Mouse (Mus musculus) R1 (cell line): ENCODE data around the gene Itga7.
A peak's percentile ranks its signal among the peaks of the same experiment; 100 is the strongest.

Experiments used
- DNase-seq: peaks from one replicate; pipeline ENCODE4 v3.0.0-alpha.2; 2018; ENCODE audit warnings: low read depth, low spot score

The Itga7 gene

DNA sequence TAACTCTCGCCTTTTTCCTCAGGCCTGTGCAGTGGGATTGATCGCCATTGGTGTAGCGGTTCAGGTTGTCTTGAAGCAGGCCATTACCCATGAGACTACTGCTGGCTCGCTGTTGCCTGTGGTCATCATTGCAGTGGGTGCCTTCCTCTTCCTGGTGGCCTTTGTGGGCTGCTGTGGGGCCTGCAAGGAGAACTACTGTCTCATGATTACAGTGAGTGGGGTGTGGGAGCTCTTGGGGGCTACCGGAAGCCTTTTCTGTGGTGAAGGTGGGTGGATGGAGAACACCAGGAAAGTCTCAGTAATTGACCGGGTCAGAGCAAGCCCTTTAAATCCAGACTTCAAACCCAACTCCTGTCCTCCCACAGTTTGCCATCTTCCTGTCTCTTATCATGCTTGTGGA is 22.2 kb upstream of the Itga7 start:
- DNase-seq: no peak

DNA sequence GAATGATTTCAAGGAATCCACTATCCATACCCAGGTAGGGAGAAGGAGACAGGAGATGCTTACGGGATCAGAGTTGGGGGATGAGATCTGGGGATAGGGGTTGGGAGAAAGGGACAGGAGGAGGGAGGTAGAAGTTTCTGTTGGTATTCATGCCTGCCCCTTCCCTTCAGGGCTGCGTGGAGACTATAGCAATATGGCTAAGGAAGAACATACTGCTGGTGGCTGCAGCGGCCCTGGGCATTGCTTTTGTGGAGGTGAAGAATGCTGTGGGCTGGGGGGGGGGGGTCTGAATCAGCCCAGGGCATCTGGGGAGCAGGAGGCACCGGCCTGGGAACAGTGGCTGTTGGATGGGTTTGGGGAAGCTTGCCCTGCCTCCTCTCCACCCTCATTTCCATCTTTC is 21.4 kb upstream of the Itga7 start:
- no peak for DNase-seq

DNA sequence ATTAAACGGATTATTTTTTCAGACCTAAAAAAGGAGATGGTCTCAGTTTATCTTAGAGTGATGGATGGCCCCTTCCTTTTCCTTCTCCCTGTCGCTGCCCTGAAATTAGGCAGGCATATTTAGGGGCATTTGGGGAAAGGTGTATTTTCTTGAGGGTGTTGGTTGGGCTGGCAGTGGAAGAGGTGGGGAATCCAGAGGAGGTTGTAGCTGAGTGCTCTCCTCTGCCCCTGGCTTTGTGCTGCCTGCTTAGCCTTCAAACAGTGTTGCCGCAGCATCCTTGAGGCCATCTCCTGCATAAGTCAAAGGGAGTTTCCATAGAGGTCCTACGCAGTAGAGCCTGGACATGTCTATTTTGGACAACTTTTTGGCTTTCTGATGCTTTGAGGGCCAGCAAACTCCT is 20.8 kb upstream of the Itga7 start:
- DNase-seq: no peak

DNA sequence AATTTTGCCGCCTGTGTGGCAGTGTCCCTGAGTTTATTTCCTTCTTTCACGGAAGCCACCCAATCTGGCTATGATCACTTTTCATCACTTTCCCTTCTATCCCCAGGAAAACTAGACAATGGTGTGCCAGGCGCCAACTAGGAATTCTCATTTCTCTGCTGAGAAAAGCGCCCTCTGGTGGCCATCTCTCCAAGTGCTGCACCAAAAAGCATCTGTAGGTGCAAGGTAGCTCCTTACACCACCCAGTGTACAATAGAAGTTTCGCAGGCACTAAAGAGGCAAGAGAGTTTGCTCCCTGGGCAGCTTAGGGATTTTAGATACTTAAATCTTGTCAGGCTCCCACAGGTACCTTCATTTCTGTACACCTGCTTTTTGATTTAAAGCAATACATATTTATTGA is 20.4 kb upstream of the Itga7 start:
- peak; percentile 94 for DNase-seq

DNA sequence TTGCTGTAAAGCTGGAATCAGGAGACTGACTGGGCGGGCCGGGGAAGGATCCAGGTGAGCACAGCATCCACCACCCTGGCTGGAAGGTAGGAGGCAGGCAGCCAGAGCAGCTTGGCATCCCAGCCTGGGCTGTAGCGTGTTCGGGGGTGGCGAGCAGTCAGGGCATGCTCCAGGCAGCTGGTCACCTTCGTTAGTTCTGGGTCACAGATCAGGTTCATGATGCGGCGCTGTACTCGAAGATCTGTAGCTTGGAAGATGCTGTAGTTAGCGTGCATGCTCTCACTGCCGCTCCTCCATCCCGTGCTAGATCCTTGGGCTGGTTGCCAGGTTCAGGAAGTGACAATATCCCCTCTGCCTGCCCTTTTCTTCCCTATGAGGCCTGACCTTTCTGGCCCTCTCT is 19.9 kb upstream of the Itga7 start:
- no peak for DNase-seq

DNA sequence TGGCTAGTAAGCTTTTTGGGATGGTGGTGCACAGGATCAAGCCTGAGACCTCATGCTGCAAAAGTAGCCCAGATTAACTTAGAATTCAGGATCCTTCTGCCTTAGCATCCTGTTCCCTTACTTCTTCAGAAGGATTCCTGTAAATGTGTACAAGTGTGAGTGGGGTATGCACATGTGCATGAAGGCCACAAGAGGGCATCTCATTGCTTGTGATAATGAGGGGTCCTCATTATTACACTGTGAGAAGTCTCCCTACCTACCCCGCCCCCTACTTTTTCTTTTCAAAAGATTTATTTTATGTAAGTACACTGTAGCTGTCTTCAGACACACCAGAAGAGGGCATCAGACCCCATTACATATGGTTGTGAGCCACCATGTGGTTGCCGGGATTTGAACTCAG is 18.1 kb upstream of the Itga7 start:
- no peak for DNase-seq

DNA sequence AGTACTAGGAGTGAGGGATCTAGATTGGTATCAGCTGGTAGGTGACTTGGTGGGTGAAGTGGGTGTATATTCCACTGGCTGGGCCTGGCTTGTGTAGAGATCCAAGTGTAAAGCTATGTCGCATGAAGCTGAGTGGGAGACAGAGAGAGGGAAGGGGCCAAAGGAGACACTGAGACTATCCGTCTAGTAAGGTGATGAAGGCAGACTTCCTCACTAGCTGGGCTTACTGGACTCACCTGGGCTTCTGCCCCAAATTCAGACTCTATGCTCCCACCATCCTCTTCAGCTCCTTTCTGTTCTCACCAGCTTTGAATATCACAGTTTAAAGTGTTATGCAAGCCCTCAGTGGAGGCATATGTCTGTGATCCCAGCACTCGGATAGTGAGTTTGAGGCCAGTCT is 17.0 kb upstream of the Itga7 start:
- no peak for DNase-seq

DNA sequence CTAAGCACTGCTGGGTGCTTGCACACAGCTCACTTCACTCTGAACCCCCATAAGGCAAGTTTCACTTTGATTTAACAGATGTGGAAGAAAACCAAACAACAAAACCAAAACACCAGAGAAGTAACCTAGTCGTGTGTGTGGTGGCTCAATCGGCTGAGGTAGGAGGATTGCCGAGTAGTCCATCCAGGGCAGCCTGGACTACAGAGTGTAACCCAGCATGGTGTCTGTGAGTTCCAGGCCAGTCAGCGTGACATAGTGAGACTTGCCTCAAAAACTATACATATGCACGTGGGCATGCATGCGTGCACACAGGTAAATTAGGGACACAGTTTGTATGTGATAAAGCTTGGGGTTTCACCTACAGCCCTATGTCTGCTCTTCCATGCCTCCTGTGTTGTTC is 16.2 kb upstream of the Itga7 start:
- DNase-seq: no peak

DNA sequence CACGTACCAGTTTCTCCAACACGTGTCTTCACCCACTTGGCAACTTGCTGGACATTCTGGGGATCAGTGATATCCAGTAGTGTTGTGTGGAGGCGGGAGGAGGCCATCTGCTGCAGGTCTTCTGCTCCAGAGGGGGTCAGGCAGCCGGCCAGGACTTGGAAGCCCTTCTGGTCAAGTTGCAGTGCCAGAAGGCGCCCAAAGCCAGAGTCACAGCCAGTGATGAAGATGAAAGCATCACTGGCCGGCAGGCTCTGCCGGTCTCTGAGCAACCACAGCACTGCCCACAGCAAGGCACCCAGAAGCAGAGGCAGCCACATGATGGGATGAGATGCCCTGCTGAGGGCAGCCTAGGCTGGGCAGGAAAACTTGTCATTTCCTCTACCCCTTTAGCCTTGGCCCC is 15.4 kb upstream of the Itga7 start:
- DNase-seq: no peak

DNA sequence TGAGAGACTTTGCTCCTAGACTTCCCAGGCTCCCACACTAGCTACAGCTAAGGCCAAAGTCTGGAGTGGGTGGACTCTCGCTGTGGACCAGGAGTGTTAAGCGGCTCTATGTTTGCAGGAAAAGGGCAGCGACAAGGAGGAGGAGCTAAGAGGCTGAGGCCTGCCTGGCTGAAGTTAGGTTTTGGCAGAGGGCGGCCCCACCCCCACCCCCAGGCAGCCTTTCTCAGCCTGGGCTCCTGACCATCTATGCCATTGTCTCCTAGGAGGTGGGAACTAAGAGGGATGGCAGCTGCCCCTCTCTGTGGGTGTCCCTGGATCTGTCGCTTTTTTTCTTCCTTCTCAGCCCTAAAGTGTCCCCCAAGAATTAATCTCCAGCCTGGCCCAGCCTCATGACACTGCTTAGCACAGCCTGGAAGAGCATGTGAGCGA is 14.4 kb upstream of the Itga7 start:
- DNase-seq: no peak

DNA sequence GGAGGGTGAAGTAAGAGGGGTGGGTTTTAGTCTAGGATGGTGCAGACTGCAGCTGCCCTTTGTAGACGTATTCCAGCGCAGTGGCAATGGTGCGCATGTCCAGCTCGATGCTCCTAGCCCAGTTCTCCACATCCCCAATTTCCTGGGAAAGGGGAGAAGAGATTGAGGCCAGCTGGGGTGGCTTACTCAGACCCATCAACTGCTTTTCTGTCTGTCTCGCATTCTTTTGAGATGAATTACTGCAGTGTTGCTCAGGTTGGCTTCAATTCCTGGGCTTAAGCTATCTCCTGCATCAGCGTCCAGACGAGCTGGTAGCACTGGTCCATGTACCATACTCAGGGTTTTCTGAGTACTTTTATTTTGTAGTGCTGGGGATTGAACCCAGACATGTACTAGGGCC is 13.7 kb upstream of the Itga7 start:
- no peak for DNase-seq

DNA sequence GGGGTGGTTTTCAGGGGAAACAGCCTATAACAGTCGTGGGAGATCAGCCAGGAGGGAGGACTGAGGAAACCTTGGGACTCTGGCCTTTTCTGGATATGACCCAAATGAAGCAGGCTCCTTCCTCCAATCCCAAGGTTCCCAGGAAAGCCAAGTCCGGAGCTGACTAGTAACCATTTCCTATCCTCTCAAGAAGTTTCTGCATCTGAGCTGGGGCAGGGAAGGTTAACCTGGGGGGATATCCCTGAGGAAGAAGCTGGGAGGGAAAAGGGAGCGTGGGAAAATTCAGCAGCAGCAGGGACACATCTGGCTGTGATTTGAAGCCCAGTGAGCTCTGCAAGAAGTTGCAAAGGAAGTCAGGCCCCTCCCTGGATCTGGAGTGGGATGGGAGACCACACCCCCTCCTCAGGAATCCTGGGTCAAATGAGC is 12.9 kb upstream of the Itga7 start:
- DNase-seq: peak; percentile 69

DNA sequence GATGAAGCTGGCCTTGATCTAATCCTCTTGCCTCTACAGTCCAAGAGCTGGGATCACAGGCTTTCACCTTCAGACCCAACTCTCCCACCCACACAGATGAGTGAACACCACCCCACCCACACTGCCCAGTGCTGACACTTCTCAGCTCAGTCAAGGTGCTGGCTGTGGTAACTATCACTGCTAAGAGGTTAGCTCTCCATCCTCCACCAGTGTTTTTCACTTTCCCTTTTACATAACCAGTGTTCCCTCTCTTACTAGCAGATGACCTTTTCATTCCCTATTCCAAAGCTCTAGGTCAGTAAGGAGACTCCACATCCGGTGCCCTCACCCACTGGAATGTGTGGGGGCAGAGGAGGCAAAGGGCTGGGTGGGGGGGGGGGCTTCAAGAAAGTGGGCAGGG is 12.4 kb upstream of the Itga7 start:
- no peak for DNase-seq

DNA sequence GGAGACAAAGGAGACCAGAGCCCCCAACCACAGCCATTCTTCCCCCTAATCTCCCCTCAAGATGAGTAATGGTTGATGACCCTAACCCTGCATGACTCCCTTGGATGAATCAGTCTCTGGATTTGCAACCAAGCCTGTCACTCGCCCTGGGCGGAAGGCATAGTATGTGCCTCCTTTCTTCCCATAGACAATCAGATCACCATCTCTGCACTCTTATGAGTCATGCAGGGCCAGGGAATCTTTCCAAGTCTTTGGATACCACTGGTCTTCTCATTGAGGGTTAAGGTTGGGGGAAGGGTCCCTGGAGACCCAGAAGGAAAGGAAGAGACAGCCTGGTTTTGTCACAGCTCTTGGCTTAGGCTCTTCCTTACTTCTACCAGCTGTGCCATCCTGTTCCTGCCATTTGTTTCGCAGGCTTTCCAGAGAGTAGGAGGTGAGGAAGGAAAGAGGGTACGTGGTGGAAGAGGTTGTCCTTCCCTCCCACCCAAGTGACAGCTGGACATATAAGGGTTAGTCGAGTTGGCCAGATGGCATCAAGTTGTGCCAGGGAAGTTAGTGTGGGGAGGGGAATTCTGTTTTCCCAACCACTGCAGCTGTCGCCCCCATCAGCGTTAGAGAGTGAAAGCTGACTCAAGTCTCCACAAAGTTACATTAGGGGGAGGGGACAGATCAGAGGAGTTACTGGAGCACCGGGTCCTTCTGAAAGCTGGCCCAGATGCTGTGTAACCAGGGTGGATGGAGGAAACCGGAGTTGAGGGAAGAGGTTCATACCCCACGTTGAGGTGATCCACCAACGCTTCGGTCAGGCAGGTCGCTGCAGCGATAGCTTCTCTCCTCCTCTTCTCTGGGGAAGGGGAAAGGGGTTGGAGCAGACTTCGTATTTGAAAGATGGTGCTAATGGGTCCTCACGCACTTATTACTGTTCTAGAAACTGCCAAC is 11.5 kb upstream of the Itga7 start:
- no peak for DNase-seq

DNA sequence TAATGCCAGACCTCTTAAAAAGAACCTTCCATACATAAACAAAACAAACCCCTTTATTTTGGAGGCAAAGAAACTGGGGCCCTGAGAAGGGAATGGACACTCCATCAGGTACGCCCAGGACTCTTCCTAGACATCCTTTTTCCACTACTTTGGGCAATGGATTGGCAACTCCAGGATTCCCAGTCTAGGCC is 10.9 kb upstream of the Itga7 start, which contains the start of gene Rdh5:
Rdh5 (minus strand) TSS at position 67 of the 191 bp plus-strand sequence.
- DNase-seq: no peak

DNA sequence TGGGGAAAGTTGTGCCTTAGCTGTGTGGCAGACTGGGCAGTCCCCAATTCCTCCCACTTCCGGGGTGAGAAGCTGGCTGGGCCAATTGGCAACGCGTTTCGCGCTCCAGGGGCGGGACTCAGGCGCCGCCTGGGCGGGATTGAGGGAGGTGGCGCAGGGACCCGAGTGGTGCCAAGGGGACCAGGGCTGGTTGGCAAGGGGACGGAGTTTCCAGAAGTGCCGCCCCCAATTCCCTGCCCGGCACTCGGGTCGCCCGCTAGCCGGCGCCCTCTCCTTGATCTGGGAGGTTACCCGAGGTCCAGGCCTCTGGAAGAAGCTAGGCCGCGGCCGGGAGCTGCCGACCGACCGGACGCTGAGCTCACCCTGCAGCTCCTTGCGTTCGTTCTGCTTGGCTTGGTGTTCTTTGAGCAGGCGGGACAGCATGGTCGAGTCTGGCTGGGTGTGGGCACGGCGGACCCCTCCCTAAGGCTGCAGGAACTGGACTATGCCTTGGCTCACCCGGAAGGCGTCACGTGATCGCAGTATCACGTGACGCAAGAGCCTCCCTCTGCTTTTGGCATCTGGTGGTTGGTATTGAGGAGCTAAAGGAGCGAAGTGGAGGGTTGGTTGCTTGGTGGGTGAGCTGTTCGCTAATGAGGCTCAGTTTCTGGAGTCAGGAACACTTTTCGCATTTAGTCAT is 10.5 kb upstream of the Itga7 start:
- peak; percentile 89 for DNase-seq

DNA sequence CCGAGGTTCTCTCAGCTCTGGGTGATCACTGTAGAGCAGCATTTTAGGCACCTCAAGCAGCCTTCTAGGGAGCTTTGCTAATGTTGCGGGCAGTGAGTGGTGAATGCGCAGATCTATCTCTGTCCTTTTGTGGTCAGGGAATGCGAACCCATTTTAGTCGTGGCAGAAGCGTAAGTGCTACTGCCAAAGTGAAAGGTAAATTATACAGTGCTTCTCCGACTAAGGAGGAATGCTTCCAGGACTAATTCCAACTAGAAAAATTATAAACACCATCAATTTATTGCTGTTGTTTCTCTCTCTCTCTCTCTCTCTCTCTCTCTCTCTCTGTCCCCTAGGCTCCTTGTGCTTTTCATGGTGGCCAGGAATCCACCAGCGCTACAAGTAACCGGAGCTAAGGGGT is 9.7 kb upstream of the Itga7 start, which contains the start of gene Bloc1s1:
Bloc1s1 (minus strand) TSS at position 101 of the 400 bp plus-strand sequence.
- DNase-seq: no peak

DNA sequence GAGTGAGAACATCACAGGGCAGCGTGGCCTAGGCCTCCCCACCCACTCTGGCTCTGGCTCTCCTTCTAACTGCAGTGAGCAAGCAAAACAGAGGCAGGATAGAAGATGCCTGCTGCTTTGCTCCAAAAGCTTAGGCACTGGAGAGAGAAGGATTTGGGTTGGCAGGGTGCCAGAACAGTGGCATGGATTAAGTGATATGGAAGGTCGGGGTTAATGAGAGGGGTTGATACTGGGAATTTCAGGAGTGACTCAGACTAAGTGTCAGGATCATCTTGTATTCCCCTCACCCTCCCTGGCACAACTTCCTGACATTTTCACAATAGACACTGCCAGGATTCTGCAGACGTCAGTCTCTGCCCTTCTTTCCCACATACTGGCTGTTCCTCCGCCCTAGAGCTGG is 5.3 kb upstream of the Itga7 start:
- no peak for DNase-seq

DNA sequence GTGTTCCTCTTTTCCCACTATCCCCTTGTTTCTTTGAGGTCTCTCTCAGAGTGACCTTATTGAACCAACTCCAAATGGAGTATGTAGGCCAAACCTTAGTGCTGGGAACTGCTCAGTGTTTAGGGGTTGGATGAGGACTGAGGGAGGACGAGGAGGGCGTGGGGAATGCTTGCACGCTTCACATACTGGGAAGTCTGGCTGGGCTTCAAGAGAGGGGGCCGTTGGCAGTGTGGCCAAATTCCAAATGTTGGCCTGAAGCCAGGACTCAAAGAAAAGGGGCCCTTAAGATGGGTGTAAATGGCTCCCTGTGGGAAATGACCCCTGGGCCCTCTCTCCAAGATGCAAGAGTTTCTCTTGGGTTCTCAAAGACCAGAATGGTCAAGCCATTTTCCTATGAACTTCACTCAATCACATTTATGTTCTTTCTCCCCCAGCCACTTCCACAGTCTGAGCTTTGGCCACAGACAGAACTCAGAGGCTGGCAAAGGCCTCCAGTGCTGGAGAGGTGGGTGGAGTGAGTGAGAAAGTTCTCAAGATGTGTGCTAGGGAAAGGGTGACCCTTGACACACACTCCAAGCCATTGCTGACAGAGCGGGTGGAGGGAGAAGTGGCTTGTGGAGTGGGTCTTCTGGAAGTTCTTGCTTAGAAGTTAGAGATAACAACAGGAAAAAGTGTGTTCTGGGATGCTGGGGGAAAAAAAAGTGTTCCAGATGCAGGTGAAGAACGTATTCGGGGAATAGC is 3.8 kb upstream of the Itga7 start:
- no peak for DNase-seq

DNA sequence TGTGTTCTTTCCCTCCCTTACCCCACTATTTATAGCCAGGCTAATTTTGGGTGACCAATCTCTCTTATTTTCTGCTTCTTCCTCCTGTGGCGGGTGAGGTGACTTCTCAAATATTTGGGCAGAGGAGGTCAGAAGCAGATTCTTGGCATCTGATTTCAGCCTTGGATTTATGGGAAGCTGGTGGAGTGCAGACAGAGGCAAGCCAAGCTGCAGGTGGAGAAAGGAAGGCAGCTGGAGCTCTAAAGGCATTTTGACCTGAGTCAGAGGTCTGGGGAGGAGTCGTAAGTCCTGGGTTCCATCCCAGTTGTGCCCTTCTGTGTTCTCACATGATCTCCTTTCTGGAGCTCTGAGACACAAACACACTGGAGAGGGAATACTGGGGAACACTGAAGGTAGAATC is 2.2 kb upstream of the Itga7 start:
- no peak for DNase-seq

DNA sequence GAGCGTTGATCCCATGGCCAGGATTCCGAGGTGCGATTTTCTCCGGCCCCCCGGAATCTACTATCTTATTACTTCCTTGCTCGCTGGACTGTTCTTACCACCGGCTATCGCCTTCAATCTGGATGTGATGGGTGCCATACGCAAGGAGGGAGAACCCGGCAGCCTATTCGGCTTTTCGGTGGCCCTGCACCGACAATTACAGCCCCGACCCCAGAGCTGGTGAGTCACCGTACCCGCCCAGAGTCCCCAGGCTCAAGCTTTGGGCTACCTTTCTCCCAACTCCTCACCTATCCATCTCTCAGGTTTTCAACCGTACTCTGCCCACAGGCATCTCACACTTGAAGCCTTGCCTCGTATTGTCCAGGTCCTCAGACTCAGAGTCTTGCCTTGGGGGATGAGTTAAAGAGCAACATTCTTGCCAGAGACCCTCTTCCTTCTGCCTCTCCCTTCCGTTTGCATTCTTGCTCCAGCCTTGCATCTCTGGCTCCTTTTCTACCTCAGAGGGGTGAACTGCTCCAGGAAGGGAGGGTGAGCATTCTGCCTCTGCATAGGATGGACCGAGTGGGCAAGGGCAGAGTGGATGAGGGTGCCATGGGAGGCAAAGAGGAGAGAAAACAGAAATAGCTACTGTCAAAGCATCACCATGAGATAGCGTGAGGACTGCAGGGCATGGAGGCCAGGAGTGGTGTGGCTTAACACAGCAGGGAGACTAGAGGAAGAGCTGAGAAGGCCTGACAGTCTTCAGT is 531 bp downstream of the Itga7 start:
- DNase-seq: no peak
